Mouse (Mus musculus): ENCODE measurements around the gene Spib. TPM values are rescaled to one million over a fixed set of nuclear protein-coding genes. Genes with fewer than 3 reads are reported as not detected.

The Spib gene
- total and polyA plus RNA-seq, 3 experiments = 0.31 to 3.1 (median 0.75) TPM

DNA sequence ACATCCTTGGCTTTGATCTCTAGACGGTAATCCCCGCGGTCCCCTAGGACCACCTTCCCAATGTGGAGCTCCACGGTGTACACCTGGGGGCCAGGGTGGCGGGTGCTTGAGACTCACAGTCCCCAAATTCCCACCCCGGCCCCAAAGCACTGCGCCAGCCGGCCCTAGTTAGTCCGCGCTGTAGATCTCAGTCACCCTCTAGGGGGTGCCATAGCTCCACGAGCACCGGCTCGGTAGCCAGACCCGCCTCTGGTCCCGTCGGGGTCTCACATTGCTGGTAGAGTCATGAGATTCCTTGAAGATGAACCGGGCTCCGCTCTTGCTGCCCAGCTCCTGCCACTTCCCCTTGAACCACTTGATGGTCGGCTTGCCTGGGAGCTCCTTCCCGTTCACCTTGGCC lies 10.2 kb downstream of the Spib start:
- 4% methylated on average over 20 of the region's 20 CpGs for WGBS
- peak; percentile 85 for TF ChIP-seq CTCF (IDR thresholded peaks at IDR 0.05)
- TF ChIP-seq EP300 (IDR thresholded peaks at IDR 0.05; ENCODE audit: insufficient read depth, low read depth, low read length) = 0 out of 2 replicates have a peak, but pooled peaks have one; percentile 32
- no peak for TF ChIP-seq POLR2A (IDR thresholded peaks at IDR 0.05; ENCODE audit: insufficient read depth, low read depth, low read length)
- H3K4me3 ChIP-seq = no peak overlapping the region
- H3K79me2 ChIP-seq (replicated peaks; ENCODE audit: control insufficient read depth, insufficient read depth, low read length) = no peaks in the 10 kb centered on the region
- H3K4me1 ChIP-seq (ENCODE audit: control insufficient read depth, insufficient read depth, low read length) = peaks cover 4% of the 10 kb centered on the region
- no peak overlapping the region for H3K27ac ChIP-seq
- intact Hi-C loops (cut with DNase I) = loop anchor here (1.0 to 5.0 kb wide), 3 partner anchors 28 to 126 kb away; no protein-coding TSS in a partner anchor
- H3K36me3 ChIP-seq (ENCODE audit: control insufficient read depth, insufficient read depth, low read length) = no peaks in the 10 kb centered on the region
- no peaks in the 10 kb centered on the region for H3K27me3 ChIP-seq (ENCODE audit: control insufficient read depth, insufficient read depth, low read length)
- H3K9ac ChIP-seq (ENCODE audit: low read depth, low read length) = no peak overlapping the region
- peak; percentile 65 to 69 for DNase-seq

DNA sequence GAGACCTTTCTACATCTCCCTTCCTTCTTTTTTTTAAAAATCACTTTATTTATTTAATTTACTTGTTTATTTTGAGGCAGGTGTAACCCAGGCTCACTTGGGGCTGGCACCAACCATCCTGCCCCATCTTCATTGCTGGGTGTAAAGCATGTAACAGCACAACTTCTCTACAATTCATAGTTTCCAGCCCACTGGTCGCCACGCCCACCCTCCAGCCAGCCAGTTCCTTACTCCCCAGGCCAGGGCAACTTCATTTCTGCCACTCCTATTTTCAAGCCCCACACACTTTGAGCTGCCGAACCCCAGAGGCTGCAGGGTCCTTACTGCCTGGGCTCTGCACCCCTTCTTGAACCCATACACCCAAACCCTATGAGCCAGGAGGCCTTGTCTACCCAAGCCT lies 10.9 kb downstream of the Spib start:
- H3K36me3 ChIP-seq (ENCODE audit: control insufficient read depth, insufficient read depth, low read length) = no peaks in the 10 kb centered on the region
- no peaks in the 10 kb centered on the region for H3K27me3 ChIP-seq (ENCODE audit: control insufficient read depth, insufficient read depth, low read length)
- H3K79me2 ChIP-seq (replicated peaks; ENCODE audit: control insufficient read depth, insufficient read depth, low read length) = no peaks in the 10 kb centered on the region
- no peak overlapping the region for H3K27ac ChIP-seq
- no peak overlapping the region for H3K9ac ChIP-seq (ENCODE audit: low read depth, low read length)
- no peak for DNase-seq
- H3K4me1 ChIP-seq (ENCODE audit: control insufficient read depth, insufficient read depth, low read length) = peaks cover 4% of the 10 kb centered on the region
- TF ChIP-seq EP300 (IDR thresholded peaks at IDR 0.05; ENCODE audit: insufficient read depth, low read depth, low read length) = no peak
- no peak for TF ChIP-seq CTCF (IDR thresholded peaks at IDR 0.05)
- TF ChIP-seq POLR2A (IDR thresholded peaks at IDR 0.05; ENCODE audit: insufficient read depth, low read depth, low read length) = no peak
- intact Hi-C loops (cut with DNase I) = loop anchor here (1.0 to 5.0 kb wide), 3 partner anchors 28 to 126 kb away; no protein-coding TSS in a partner anchor
- 69% methylated on average over 3 of the region's 3 CpGs for WGBS
- H3K4me3 ChIP-seq = no peak overlapping the region

DNA sequence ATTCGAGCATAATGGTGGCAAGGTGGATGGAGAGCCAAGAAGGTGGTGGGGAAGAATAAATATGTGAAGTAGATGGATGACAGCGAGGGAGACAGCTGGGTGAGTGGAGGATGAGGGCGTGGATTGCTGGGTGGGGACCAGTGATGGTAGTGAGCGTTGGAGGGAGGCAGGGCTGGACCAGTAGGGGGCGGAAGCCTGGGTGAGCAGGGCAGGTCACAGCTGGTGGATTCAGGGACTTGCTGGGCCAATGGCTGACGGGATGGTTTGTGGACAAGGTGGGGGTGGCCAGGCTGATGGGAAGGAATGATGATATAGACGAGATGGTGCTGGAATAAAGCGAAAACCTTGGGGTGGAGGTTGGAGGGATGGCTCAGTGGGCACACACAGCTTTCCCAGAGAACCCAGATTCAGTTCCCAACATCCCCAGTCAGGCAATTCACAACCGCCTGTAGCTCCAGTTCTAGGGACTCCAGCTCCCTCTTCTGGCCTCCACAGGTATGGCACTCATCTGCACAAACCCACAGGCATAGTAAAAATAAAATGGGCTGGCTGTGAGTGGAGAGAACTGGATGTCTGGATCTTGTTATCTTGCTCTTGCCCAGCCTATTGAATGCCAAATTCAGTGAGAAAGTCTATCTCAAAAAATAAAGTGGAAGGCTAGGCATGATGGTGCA lies 12.5 kb downstream of the Spib start:
- intact Hi-C loops (cut with DNase I) = no loop called here
- no peaks in the 10 kb centered on the region for H3K79me2 ChIP-seq (replicated peaks; ENCODE audit: control insufficient read depth, insufficient read depth, low read length)
- H3K4me1 ChIP-seq (ENCODE audit: control insufficient read depth, insufficient read depth, low read length) = no peaks in the 10 kb centered on the region
- WGBS = 72% methylated on average over 9 of the region's 9 CpGs
- TF ChIP-seq EP300 (IDR thresholded peaks at IDR 0.05; ENCODE audit: insufficient read depth, low read depth, low read length) (no peak), POLR2A (IDR thresholded peaks at IDR 0.05; ENCODE audit: insufficient read depth, low read depth, low read length) (no peak), CTCF (IDR thresholded peaks at IDR 0.05) (peak; percentile 39)
- no peak overlapping the region for H3K27ac ChIP-seq
- no peak for DNase-seq
- no peaks in the 10 kb centered on the region for H3K27me3 ChIP-seq (ENCODE audit: control insufficient read depth, insufficient read depth, low read length)
- no peak overlapping the region for H3K4me3 ChIP-seq
- H3K36me3 ChIP-seq (ENCODE audit: control insufficient read depth, insufficient read depth, low read length) = no peaks in the 10 kb centered on the region
- H3K9ac ChIP-seq (ENCODE audit: low read depth, low read length) = no peak overlapping the region

DNA sequence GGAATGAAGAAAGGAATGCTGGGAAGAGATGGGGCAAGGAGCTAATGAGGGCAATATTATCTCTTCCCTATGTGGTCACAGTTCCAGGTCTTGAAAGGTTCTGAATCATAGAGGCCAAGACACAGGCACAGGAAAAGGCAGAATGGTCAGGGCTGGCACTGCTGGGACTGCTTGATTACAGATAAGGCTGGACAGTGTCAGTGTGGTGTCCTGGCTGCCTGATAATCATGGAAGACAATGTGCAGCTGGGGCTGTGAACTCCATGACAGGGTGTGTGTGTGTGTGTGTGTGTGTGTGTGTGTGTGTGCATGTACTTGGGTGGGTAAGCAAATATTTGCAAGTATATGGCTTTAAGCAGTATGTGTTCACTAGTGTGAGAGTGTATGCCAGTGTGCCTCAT lies 24.4 kb downstream of the Spib start:
- Histone ChIP-seq H3K4me1 (ENCODE audit: control insufficient read depth, insufficient read depth, low read length) (no peaks in the 10 kb centered on the region), H3K27me3 (ENCODE audit: control insufficient read depth, insufficient read depth, low read length) (no peaks in the 10 kb centered on the region; the same call in 1 of the 2 replicates), H3K27ac (no peak overlapping the region), H3K9ac (ENCODE audit: low read depth, low read length) (no peak overlapping the region), H3K36me3 (ENCODE audit: control insufficient read depth, insufficient read depth, low read length) (no peaks in the 10 kb centered on the region), H3K79me2 (replicated peaks; ENCODE audit: control insufficient read depth, insufficient read depth, low read length) (no peaks in the 10 kb centered on the region), H3K4me3 (no peak overlapping the region)
- intact Hi-C loops (cut with DNase I) = no loop called here
- no peak for DNase-seq
- TF ChIP-seq CTCF (IDR thresholded peaks at IDR 0.05) (no peak), EP300 (IDR thresholded peaks at IDR 0.05; ENCODE audit: insufficient read depth, low read depth, low read length) (no peak), POLR2A (IDR thresholded peaks at IDR 0.05; ENCODE audit: insufficient read depth, low read depth, low read length) (no peak)

DNA sequence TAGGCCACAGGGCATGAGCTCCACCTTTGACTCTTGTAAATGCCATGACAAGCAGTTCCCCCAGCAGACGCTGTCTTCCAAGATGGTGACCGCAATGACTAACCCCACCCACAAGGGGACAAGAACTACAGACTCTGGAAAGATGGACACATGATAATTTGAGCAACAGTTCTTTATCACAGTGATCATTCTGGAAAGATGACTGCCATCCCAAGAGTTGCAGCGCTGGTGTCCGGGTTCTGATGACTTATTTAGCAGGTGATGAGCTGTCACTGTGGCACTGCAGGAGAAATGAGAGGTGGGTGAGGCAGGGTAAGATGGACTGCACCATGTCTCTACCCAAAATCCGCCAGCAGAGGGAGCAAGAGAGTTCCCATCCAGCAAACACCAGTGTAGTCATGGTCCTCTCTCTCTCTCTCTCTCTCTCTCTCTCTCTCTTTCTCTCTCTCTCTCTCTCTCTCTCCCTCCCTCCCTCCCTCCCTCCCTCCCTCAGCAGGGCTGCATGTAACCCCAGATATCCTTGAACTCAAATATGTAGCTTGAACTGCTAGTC lies 30.2 kb downstream of the Spib start:
- Histone ChIP-seq H3K9ac (ENCODE audit: low read depth, low read length) (no peak overlapping the region), H3K4me3 (no peak overlapping the region), H3K79me2 (replicated peaks; ENCODE audit: control insufficient read depth, insufficient read depth, low read length) (no peaks in the 10 kb centered on the region), H3K36me3 (ENCODE audit: control insufficient read depth, insufficient read depth, low read length) (no peaks in the 10 kb centered on the region), H3K27ac (no peak overlapping the region), H3K4me1 (ENCODE audit: control insufficient read depth, insufficient read depth, low read length) (no peaks in the 10 kb centered on the region), H3K27me3 (ENCODE audit: control insufficient read depth, insufficient read depth, low read length) (0 out of 2 replicates have a peak, but pooled peaks cover 2% of the 10 kb centered on the region)
- peak; percentile 72 for TF ChIP-seq CTCF (IDR thresholded peaks at IDR 0.05)
- 0 out of 2 replicates have a peak, but pooled peaks have one; percentile 34 for TF ChIP-seq EP300 (IDR thresholded peaks at IDR 0.05; ENCODE audit: insufficient read depth, low read depth, low read length)
- TF ChIP-seq POLR2A (IDR thresholded peaks at IDR 0.05; ENCODE audit: insufficient read depth, low read depth, low read length) = no peak
- 32% methylated on average over 5 of the region's 5 CpGs for WGBS
- intact Hi-C loops (cut with DNase I) = loop anchor here (2.0 kb wide), 1 partner anchor 23 kb away; the partner anchor contains the start of gene Mybpc2
- peak; percentile 54 to 70 for DNase-seq

DNA sequence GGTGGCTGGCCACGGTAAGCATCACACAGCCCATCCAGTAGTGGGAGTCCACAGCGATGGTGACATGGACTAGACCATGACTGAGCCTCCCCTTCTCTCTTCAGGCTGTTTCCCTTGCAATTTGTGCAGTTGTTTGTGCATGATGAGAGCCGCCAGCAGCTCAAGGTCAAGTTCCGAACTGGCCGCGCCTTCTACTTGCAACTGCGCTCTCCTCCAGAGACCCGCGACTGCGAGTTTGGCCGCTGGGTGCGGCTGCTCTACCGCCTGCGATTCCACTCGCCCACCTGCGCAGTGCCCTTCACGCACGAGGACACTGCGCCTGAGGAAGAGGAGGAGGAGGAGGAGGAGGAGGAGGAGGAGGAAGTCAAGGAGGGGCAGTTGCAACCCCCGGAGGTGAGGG lies 31.8 kb downstream of the Spib start:
- no peak overlapping the region for H3K9ac ChIP-seq (ENCODE audit: low read depth, low read length)
- no peak overlapping the region for H3K4me3 ChIP-seq
- H3K27ac ChIP-seq = no peak overlapping the region
- 0 out of 2 replicates have a peak, but pooled peaks cover 2% of the 10 kb centered on the region for H3K27me3 ChIP-seq (ENCODE audit: control insufficient read depth, insufficient read depth, low read length)
- intact Hi-C loops (cut with DNase I) = loop anchor here (2.0 kb wide), 1 partner anchor 25 kb away; the partner anchor contains the start of gene Mybpc2
- DNase-seq = no peak
- H3K4me1 ChIP-seq (ENCODE audit: control insufficient read depth, insufficient read depth, low read length) = peaks cover 6% of the 10 kb centered on the region
- 38% methylated on average over 20 of the region's 20 CpGs for WGBS
- TF ChIP-seq POLR2A (IDR thresholded peaks at IDR 0.05; ENCODE audit: insufficient read depth, low read depth, low read length) (no peak), CTCF (IDR thresholded peaks at IDR 0.05) (no peak), EP300 (IDR thresholded peaks at IDR 0.05; ENCODE audit: insufficient read depth, low read depth, low read length) (no peak)
- H3K36me3 ChIP-seq (ENCODE audit: control insufficient read depth, insufficient read depth, low read length) = no peaks in the 10 kb centered on the region
- H3K79me2 ChIP-seq (replicated peaks; ENCODE audit: control insufficient read depth, insufficient read depth, low read length) = no peaks in the 10 kb centered on the region
